Mouse (Mus musculus): Measurements from ENCODE around the gene Ugt1a10.

The Ugt1a10 gene

GRCm38 (mm10) chr1:88255466-88255857 is 200.3 kb downstream of the Ugt1a10 start:
- no peak for DNase-seq (ENCODE audit: low read depth)

GRCm38 (mm10) chr1:88255989-88256754 is 201.0 kb downstream of the Ugt1a10 start:
- no peak for DNase-seq (ENCODE audit: low read depth)

GRCm38 (mm10) chr1:88256886-88257663 is 201.9 kb downstream of the Ugt1a10 start:
- DNase-seq (ENCODE audit: low read depth), result peak; percentile 56

GRCm38 (mm10) chr1:88257681-88258080 is 202.5 kb downstream of the Ugt1a10 start:
- no peak for DNase-seq (ENCODE audit: low read depth)

GRCm38 (mm10) chr1:88258361-88258760 is 203.2 kb downstream of the Ugt1a10 start:
- DNase-seq (ENCODE audit: low read depth), result no peak

GRCm38 (mm10) chr1:88258881-88259642 is 203.9 kb downstream of the Ugt1a10 start:
- DNase-seq (ENCODE audit: low read depth), result peak; percentile 72

- no peak for DNase-seq (ENCODE audit: low read depth)
These were observed 204.4 kb downstream of the Ugt1a10 start for GRCm38 (mm10) chr1:88259643-88260024.

GRCm38 (mm10) chr1:88260114-88260513 is 204.9 kb downstream of the Ugt1a10 start:
- peak; percentile 60 for DNase-seq (ENCODE audit: low read depth)

- DNase-seq (ENCODE audit: low read depth), result no peak
These were observed 205.6 kb downstream of the Ugt1a10 start for GRCm38 (mm10) chr1:88260604-88261377.

GRCm38 (mm10) chr1:88261706-88262105 is 206.5 kb downstream of the Ugt1a10 start:
- no peak for DNase-seq (ENCODE audit: low read depth)

GRCm38 (mm10) chr1:88262255-88262654 is 207.1 kb downstream of the Ugt1a10 start:
- DNase-seq (ENCODE audit: low read depth), result peak; percentile 100

- DNase-seq (ENCODE audit: low read depth), result no peak
These were observed 207.8 kb downstream of the Ugt1a10 start for GRCm38 (mm10) chr1:88262961-88263360.

- no peak for DNase-seq (ENCODE audit: low read depth)
These were observed 208.6 kb downstream of the Ugt1a10 start for GRCm38 (mm10) chr1:88263778-88264177.

- DNase-seq (ENCODE audit: low read depth), result no peak
These were observed 209.2 kb downstream of the Ugt1a10 start for GRCm38 (mm10) chr1:88264237-88264868.

- DNase-seq (ENCODE audit: low read depth), result peak; percentile 50
These were observed 209.7 kb downstream of the Ugt1a10 start for GRCm38 (mm10) chr1:88264869-88265240.

GRCm38 (mm10) chr1:88266123-88266522 is 210.9 kb downstream of the Ugt1a10 start:
- DNase-seq (ENCODE audit: low read depth), result no peak

GRCm38 (mm10) chr1:88267489-88267888 is 212.3 kb downstream of the Ugt1a10 start:
- no peak for DNase-seq (ENCODE audit: low read depth)

GRCm38 (mm10) chr1:88268070-88268469 is 212.9 kb downstream of the Ugt1a10 start:
- no peak for DNase-seq (ENCODE audit: low read depth)
